Mouse (Mus musculus) kidney, adult 2 months (tissue): ENCODE results near the gene Slc2a5. TPM values are rescaled to one million over a fixed set of nuclear protein-coding genes. Genes with fewer than 3 reads are reported as not detected.

Source experiments
- DNase-seq: peaks from one replicate; pipeline ENCODE4 v3.0.0; 2021
- H3K27ac ChIP-seq: fragments of 200-500 bp; 2 replicates; pipeline ENCODE4 v1.5.1; 2012; ENCODE audit warnings: low read depth, low read length, control low read depth, inconsistent platforms; ENCODE audit not compliant: insufficient read depth
- H3K27me3 ChIP-seq: fragments of 200-500 bp; replicated peaks from 2 replicates; pipeline ENCODE4 v1.6.1; 2012; ENCODE audit warnings: mild to moderate bottlenecking, moderate library complexity, low read length, inconsistent platforms; ENCODE audit not compliant: control insufficient read depth, insufficient read depth
- H3K36me3 ChIP-seq: fragments of 200-500 bp; 2 replicates; pipeline ENCODE4 v1.6.1; 2012; ENCODE audit warnings: mild to moderate bottlenecking, moderate library complexity, low read length, inconsistent platforms; ENCODE audit not compliant: control insufficient read depth, insufficient read depth
- H3K4me1 ChIP-seq: fragments of 200-500 bp; 2 replicates; pipeline ENCODE4 v1.6.1; 2011; ENCODE audit warnings: low read length; ENCODE audit not compliant: control insufficient read depth, insufficient read depth
- H3K4me3 ChIP-seq: fragments of 200-500 bp; 2 replicates; pipeline ENCODE4 v1.5.1; 2011; ENCODE audit warnings: mild to moderate bottlenecking, low read depth, low read length, control low read depth; ENCODE audit not compliant: insufficient read depth
- CTCF ChIP-seq: fragments of 200-500 bp; conservative IDR thresholded peaks from 2 replicates; pipeline ENCODE4 v1.5.1; 2011; ENCODE audit warnings: low read depth, mild to moderate bottlenecking, control low read depth, low read length, moderate library complexity, mixed read lengths; ENCODE audit not compliant: insufficient read depth, insufficient read length
- POLR2A ChIP-seq: fragments of 200-500 bp; IDR thresholded peaks from one replicate; pipeline ENCODE4 v1.6.1; 2011; ENCODE audit warnings: low read depth, low read length, control low read depth
- WGBS: fragments of 180-500 bp; shearing (Covaris S2); methylation state at CpG from one replicate; pipeline ENCODE4 v1.1.7; 2018; 5-methylcytosine and 5-hydroxymethylcytosine counted together
- polyA plus RNA-seq: library from polyadenylated mRNA; depleted of rRNA; stranded (reverse); fragments of >200 nt; gene quantifications from 2 replicates; pipeline ENCODE4 v1.2.3, GENCODE M21; 2012

Gene Slc2a5
- polyA plus RNA-seq, 1 experiment, result 181 TPM

DNA sequence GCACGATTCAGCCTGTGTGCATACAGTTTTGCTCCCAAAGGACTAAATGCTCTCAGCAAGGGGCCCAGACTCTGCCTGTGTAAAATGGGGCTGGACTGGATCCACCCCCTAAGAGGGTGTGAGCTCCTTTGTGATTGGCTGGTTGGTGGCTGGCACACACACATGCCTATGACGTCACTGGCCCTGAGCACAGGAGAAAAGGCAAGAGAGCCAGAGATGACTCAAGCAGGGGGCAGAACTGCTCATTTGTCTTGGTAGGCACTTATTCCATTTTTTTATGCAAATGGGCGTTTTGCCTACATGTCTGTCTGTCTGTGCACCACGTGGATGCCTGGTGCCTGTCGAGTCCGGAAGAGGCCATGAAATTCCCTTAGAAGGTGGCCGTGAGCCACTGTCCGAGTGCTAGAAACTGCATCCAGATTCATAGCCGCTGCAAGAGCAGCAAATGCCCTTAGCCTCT, 19.0 kb downstream of the Slc2a5 start:
- Histone ChIP-seq H3K27me3 (no peaks in the 10 kb centered on the region), H3K4me3 (no peak overlapping the region), H3K36me3 (no peaks in the 10 kb centered on the region), H3K4me1 (no peaks in the 10 kb centered on the region; the same call in 1 of the 2 replicates), H3K27ac (no peak overlapping the region)
- peak; percentile 62 for DNase-seq
- no peak for TF ChIP-seq POLR2A
- no peak for TF ChIP-seq CTCF
- 30% methylated on average over 9 of the region's 9 CpGs for WGBS

- Histone ChIP-seq H3K4me1 (no peaks in the 10 kb centered on the region), H3K36me3 (no peaks in the 10 kb centered on the region), H3K27ac (no peak overlapping the region), H3K4me3 (no peak overlapping the region), H3K27me3 (no peaks in the 10 kb centered on the region)
- DNase-seq, result no peak
- WGBS, result 57% methylated on average over 13 of the region's 13 CpGs
- TF ChIP-seq CTCF, result no peak
- no peak for TF ChIP-seq POLR2A
Measured at GRCm38 (mm10) chr4:150139090-150139489, 20.0 kb downstream of the Slc2a5 start.

DNA sequence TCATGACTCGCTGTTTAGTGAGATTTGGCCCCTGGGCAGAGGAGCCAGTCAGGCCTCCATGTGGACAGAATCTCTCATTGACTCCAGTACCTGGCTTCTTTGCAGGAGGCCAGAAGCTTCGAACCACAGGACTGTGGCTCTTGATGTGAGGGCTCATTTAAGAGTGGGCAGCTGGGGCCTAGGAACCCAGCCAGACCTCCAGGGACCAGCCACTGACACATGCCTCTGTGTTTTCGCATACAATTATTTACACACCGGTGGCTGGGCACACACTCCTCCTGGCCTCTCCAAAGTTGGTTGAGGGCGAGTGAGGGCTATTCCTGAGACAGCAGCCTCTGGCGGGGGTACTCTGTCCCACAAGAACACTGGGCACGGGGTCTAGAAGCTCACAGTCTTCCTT, 21.3 kb downstream of the Slc2a5 start:
- TF ChIP-seq POLR2A (no peak), CTCF (no peak)
- WGBS, result 79% methylated on average over 7 of the region's 7 CpGs
- H3K27me3 ChIP-seq, result no peaks in the 10 kb centered on the region
- no peaks in the 10 kb centered on the region for H3K36me3 ChIP-seq
- DNase-seq, result no peak
- H3K4me3 ChIP-seq, result no peak overlapping the region
- no peaks in the 10 kb centered on the region for H3K4me1 ChIP-seq
- H3K27ac ChIP-seq, result no peak overlapping the region

DNA sequence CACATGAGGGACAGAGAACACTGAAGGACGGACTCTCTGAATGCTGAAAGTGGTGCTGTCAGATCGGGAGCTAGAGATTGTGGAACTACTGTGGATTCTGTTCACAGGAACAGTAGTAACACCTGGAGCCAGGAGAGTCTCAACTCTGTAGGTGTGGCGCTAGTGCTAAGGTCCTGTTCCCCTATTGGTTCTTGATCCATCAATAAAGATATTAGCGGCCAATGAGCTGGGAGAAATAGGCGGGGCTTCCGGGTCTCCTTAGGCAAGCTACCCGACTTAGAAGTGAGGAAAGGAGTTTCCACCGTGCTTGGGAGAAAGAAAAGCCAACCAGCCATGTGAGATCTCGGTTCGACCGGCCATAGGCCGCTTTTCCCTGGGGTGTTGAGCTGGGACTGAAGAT, 25.2 kb downstream of the Slc2a5 start:
- H3K4me1 ChIP-seq, result no peaks in the 10 kb centered on the region
- TF ChIP-seq CTCF (no peak), POLR2A (no peak)
- no peak overlapping the region for H3K27ac ChIP-seq
- 42% methylated on average over 12 of the region's 12 CpGs for WGBS
- no peaks in the 10 kb centered on the region for H3K27me3 ChIP-seq
- H3K4me3 ChIP-seq, result no peak overlapping the region
- H3K36me3 ChIP-seq, result no peaks in the 10 kb centered on the region
- no peak for DNase-seq

DNA sequence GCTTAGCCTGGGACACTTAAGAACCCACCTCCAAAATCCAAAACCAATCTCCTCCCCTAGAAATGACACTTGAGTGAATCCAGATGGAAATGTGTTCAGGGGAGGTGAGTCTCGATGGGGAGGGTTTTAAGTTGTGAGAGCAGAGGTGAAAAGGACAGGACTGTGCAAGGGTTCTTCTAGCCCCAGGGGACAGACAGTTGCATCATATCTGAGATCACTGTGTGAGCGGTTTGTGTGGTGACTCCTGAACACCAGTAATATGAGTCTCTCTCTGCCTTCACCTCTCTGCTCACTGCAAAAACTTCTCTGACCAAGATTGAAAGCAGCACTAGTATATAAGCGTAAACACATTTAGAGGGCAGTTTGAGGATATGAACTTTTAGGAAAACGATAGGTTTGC, 27.2 kb downstream of the Slc2a5 start:
- H3K4me3 ChIP-seq, result no peak overlapping the region
- WGBS, result 72% methylated on average over 4 of the region's 4 CpGs
- H3K27me3 ChIP-seq, result no peaks in the 10 kb centered on the region
- DNase-seq, result no peak
- H3K4me1 ChIP-seq, result no peaks in the 10 kb centered on the region
- TF ChIP-seq POLR2A (no peak), CTCF (no peak)
- no peak overlapping the region for H3K27ac ChIP-seq
- H3K36me3 ChIP-seq, result no peaks in the 10 kb centered on the region

DNA sequence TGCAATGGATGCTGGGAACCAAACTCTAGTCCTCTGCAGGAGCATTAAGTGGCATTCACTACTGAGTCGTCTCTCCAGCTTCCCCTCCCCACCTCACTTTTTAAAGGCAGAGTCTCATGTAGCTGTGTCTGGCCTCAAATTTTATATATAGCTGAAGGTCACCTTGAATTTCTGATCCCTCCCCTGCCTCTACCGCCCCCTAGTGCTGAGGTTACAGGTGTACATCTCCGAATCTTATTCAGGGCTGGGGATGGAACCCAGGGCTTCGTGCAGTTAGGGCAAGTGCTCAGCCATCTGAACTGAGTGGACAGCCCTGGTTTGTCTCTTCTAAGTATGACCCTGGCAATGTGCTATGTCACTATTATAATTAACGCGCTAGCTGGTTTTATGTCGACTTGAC, 32.0 kb downstream of the Slc2a5 start:
- H3K36me3 ChIP-seq, result no peaks in the 10 kb centered on the region
- H3K4me1 ChIP-seq, result no peaks in the 10 kb centered on the region
- no peak overlapping the region for H3K4me3 ChIP-seq
- TF ChIP-seq POLR2A (no peak), CTCF (peak; percentile 16; the same call in 1 of the 2 replicates)
- H3K27ac ChIP-seq, result no peak overlapping the region
- H3K27me3 ChIP-seq, result no peaks in the 10 kb centered on the region
- no peak for DNase-seq
- WGBS, result 75% methylated on average over 7 of the region's 7 CpGs

DNA sequence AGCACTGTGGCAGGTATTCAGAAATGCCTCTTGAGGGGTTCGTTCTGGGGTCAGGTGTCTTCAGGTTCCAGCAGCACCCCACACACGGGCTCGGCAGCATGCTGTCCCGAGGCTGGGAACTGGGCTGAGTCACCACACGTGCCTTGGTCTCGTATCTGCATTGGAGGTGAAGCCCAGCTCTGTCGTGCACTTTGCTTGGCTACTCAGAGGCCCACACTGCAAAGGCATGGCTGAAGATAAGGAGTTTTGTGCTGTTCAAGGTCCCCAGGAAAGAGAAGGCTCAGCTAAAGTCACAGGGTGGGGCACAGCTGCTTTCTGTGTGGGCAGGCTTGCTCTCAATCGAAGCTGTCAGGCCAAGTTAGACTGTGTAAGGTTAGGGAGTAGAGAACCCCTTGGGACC, 33.4 kb downstream of the Slc2a5 start:
- Histone ChIP-seq H3K27ac (no peak overlapping the region), H3K36me3 (no peaks in the 10 kb centered on the region), H3K4me3 (no peak overlapping the region), H3K4me1 (no peaks in the 10 kb centered on the region), H3K27me3 (no peaks in the 10 kb centered on the region)
- 76% methylated on average over 8 of the region's 8 CpGs for WGBS
- no peak for DNase-seq
- TF ChIP-seq CTCF, result no peak
- no peak for TF ChIP-seq POLR2A

DNA sequence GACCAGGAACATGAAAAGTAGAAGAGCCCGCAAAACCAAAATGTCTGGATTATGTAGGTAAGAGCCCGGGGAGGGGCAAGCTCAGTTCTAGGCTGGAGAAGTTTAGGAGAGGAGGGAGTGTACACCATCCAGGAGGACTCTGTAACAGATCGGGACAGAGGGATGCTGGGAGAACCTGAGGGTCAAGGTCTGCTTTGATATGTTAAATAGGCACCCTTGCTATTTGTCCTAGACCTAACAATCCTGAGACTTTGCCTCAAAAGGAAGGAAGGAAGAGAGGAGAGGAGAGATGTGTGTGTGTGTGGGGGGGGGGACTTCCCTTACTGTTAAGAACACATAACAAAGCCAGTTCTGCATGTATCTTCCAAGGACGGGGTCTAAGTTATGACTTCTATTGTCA, 36.2 kb downstream of the Slc2a5 start:
- WGBS, result 82% methylated on average over 4 of the region's 4 CpGs
- TF ChIP-seq POLR2A, result no peak
- no peak for TF ChIP-seq CTCF
- no peak overlapping the region for H3K4me3 ChIP-seq
- no peaks in the 10 kb centered on the region for H3K36me3 ChIP-seq
- no peaks in the 10 kb centered on the region for H3K27me3 ChIP-seq
- DNase-seq, result no peak
- H3K27ac ChIP-seq, result no peak overlapping the region
- H3K4me1 ChIP-seq, result no peaks in the 10 kb centered on the region
